Mouse (Mus musculus): Measurements from ENCODE around the gene Nhsl1.

- TF ChIP-seq CTCF (IDR thresholded peaks at IDR 0.05; ENCODE audit: control insufficient read depth, insufficient read depth, insufficient replicate concordance, low read depth, low read length) (no peak), POLR2A (IDR thresholded peaks at IDR 0.05; ENCODE audit: control insufficient read depth, low read depth, low read length) (no peak)
These were observed 218.1 kb downstream of the Nhsl1 start for GRCm38 (mm10) chr10:18536889-18537288.

Measured in testis, adult 2 months (tissue).